24 mouse cellular contexts compared by ENCODE assay signal in the genomic region with DNA sequence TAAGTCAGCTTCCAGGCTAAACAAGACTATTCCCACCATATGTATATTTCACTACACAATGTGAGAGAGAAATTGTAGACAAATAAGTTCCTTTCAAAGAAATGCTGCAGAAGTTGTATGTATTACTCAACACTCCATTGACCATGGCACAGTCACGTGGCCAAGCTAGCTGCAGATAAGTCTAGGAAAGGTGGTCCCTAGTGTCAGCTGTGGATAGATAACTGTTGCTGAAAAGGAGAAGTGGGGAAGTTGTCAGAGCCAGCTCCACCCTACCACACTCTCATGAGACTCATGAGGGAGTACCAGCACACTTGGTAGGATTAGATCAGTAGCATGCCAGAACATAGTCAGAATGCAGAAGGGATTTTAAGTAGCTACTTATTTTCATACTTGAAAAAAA. TPM values are rescaled to one million over a fixed set of nuclear protein-coding genes. Genes with fewer than 3 reads are reported as not detected.
DNase-seq lines count a peak whose midpoint lies in the region; ATAC-seq lines count a peak whose summit lies in the region.
"Had no signal": no experiment of that assay in that cellular context is flagged by ENCODE, and none has a peak within 500 bp of the region (broad histone marks: within the 10 kb centered on the region; RNA-seq: fewer than 3 reads in every experiment).

No protein-coding gene starts in this region.

- 87% methylated on average over 1 of the region's 1 CpGs for WGBS in midbrain, embryonic 11.5 days
- 96% methylated on average over 1 of the region's 1 CpGs for WGBS in midbrain, embryonic 14.5 days
- 8% methylated on average over 1 of the region's 1 CpGs for WGBS in liver, embryonic 16.5 days (ENCODE audit: insufficient replicate concordance)
- WGBS in forebrain, embryonic 16.5 days = 93% methylated on average over 1 of the region's 1 CpGs

- H3K27me3 ChIP-seq in midbrain, embryonic 11.5 days (ENCODE audit: control insufficient read depth, insufficient read depth, low read length) = no peaks in the 10 kb centered on the region
- H3K27me3 ChIP-seq in midbrain, embryonic 14.5 days (ENCODE audit: control insufficient read depth, insufficient read depth, low read length) = no peaks in the 10 kb centered on the region
- no peaks in the 10 kb centered on the region for H3K27me3 ChIP-seq in liver, embryonic 16.5 days (ENCODE audit: control insufficient read depth, insufficient read depth, low read depth, low read length)
- no peaks in the 10 kb centered on the region for H3K27me3 ChIP-seq in forebrain, embryonic 16.5 days (replicated peaks; ENCODE audit: control insufficient read depth, insufficient read depth, low read length)
- H3K27me3 ChIP-seq: forebrain, embryonic 13.5 days; midbrain, embryonic 15.5 days had no signal

- no peak for ATAC-seq in midbrain, embryonic 11.5 days (ENCODE audit: low FRiP score)
- ATAC-seq in midbrain, embryonic 14.5 days (ENCODE audit: low FRiP score, low TSS enrichment) = no peak
- ATAC-seq in granulocyte monocyte progenitor cell, adult 5-6 weeks (replicated peaks; ENCODE audit: poor library complexity, severe bottlenecking) = peak; percentile 97
- peak; percentile 76 for ATAC-seq in liver, embryonic 16.5 days (ENCODE audit: low read depth)
- ATAC-seq in forebrain, embryonic 16.5 days = no peak
- ATAC-seq: forebrain, embryonic 13.5 days; hindbrain, postnatal 0 days; midbrain, embryonic 15.5 days had no signal

- H3K4me3 ChIP-seq in midbrain, embryonic 11.5 days (ENCODE audit: low read depth, low read length) = no peak overlapping the region
- H3K4me3 ChIP-seq in midbrain, embryonic 14.5 days (replicated peaks; ENCODE audit: low read depth, low read length) = no peak overlapping the region
- no peak overlapping the region for H3K4me3 ChIP-seq in liver, embryonic 16.5 days (ENCODE audit: low read depth, low read length)
- H3K4me3 ChIP-seq in forebrain, embryonic 16.5 days (replicated peaks; ENCODE audit: low read length) = no peak overlapping the region
- H3K4me3 ChIP-seq: embryonic facial prominence, embryonic 10.5 days; forebrain, embryonic 13.5 days; midbrain, embryonic 15.5 days had no signal

- peak; percentile 35 for DNase-seq in midbrain, embryonic 11.5 days (ENCODE audit: low spot score, missing footprints)
- no peak for DNase-seq in midbrain, embryonic 14.5 days
- no peak for DNase-seq in retina, postnatal 1 day
- no peak for DNase-seq in adrenal gland, postnatal 36 days
- no peak for DNase-seq in frontal cortex, postnatal 10 days (ENCODE audit: low spot score in 2 of 2)
- DNase-seq: cerebellum, adult 11-12 months; cerebellum, postnatal 36 days; kidney, adult 2 months; kidney, postnatal 25 days; lung, postnatal 10 days; right cerebral cortex, adult 18-20 months; thymus, postnatal 25 days had no signal

- no peaks in the 10 kb centered on the region for H3K9me3 ChIP-seq in midbrain, embryonic 11.5 days (ENCODE audit: control insufficient read depth, low read length)
- no peaks in the 10 kb centered on the region for H3K9me3 ChIP-seq in midbrain, embryonic 14.5 days (ENCODE audit: control insufficient read depth, low read length)
- H3K9me3 ChIP-seq in liver, embryonic 16.5 days (replicated peaks; ENCODE audit: control insufficient read depth, low read length) = no peaks in the 10 kb centered on the region
- H3K9me3 ChIP-seq in forebrain, embryonic 16.5 days (ENCODE audit: control insufficient read depth, low read length) = no peaks in the 10 kb centered on the region
- H3K9me3 ChIP-seq: embryonic facial prominence, embryonic 10.5 days; forebrain, embryonic 13.5 days; midbrain, embryonic 15.5 days had no signal

- no peak overlapping the region for H3K9ac ChIP-seq in midbrain, embryonic 11.5 days (ENCODE audit: low read length)
- H3K9ac ChIP-seq in midbrain, embryonic 14.5 days (replicated peaks; ENCODE audit: low read length) = no peak overlapping the region
- no peak overlapping the region for H3K9ac ChIP-seq in liver, embryonic 16.5 days (ENCODE audit: low read depth, low read length)
- no peak overlapping the region for H3K9ac ChIP-seq in forebrain, embryonic 16.5 days (replicated peaks; ENCODE audit: low read depth, low read length)
- H3K9ac ChIP-seq: forebrain, embryonic 13.5 days; midbrain, embryonic 15.5 days had no signal

- no peak overlapping the region for H3K4me2 ChIP-seq in midbrain, embryonic 11.5 days
- H3K4me2 ChIP-seq in midbrain, embryonic 14.5 days (ENCODE audit: low read length) = no peak overlapping the region
- no peak overlapping the region for H3K4me2 ChIP-seq in liver, embryonic 16.5 days (ENCODE audit: low read depth, low read length)
- H3K4me2 ChIP-seq in forebrain, embryonic 16.5 days (ENCODE audit: low read length) = no peak overlapping the region
- H3K4me2 ChIP-seq: forebrain, embryonic 13.5 days; heart, embryonic 11.5 days; midbrain, embryonic 15.5 days had no signal

- no peaks in the 10 kb centered on the region for H3K4me1 ChIP-seq in midbrain, embryonic 11.5 days (ENCODE audit: control insufficient read depth, insufficient read depth, low read length)
- no peaks in the 10 kb centered on the region for H3K4me1 ChIP-seq in midbrain, embryonic 14.5 days (ENCODE audit: control insufficient read depth, insufficient read depth, low read length)
- peaks cover 9% of the 10 kb centered on the region for H3K4me1 ChIP-seq in liver, embryonic 16.5 days (ENCODE audit: control insufficient read depth, low read depth, low read length)
- H3K4me1 ChIP-seq in forebrain, embryonic 16.5 days (replicated peaks; ENCODE audit: control insufficient read depth, insufficient read depth, low read length) = peaks cover 8% of the 10 kb centered on the region; the same call in 1 of the 2 replicates
- H3K4me1 ChIP-seq: embryonic facial prominence, embryonic 10.5 days had no signal

- H3K36me3 ChIP-seq in midbrain, embryonic 11.5 days (ENCODE audit: control insufficient read depth, insufficient read depth, low read length) = peaks cover 5% of the 10 kb centered on the region; the same call in 1 of the 2 replicates
- H3K36me3 ChIP-seq in midbrain, embryonic 14.5 days (ENCODE audit: control insufficient read depth, insufficient read depth, low read length) = no peaks in the 10 kb centered on the region
- no peaks in the 10 kb centered on the region for H3K36me3 ChIP-seq in liver, embryonic 16.5 days (ENCODE audit: control insufficient read depth, insufficient read depth)
- H3K36me3 ChIP-seq in forebrain, embryonic 16.5 days (ENCODE audit: control insufficient read depth, insufficient read depth) = no peaks in the 10 kb centered on the region
- H3K36me3 ChIP-seq: midbrain, embryonic 15.5 days had no signal

- no peak overlapping the region for H3K27ac ChIP-seq in midbrain, embryonic 11.5 days (ENCODE audit: low read depth, low read length)
- H3K27ac ChIP-seq in midbrain, embryonic 14.5 days (replicated peaks; ENCODE audit: low read depth, low read length) = no peak overlapping the region
- no peak overlapping the region for H3K27ac ChIP-seq in liver, embryonic 16.5 days (ENCODE audit: low read length)
- no peak overlapping the region for H3K27ac ChIP-seq in forebrain, embryonic 16.5 days (ENCODE audit: low read length)
- H3K27ac ChIP-seq: embryonic facial prominence, embryonic 10.5 days; forebrain, embryonic 13.5 days; hindbrain, postnatal 0 days; midbrain, embryonic 15.5 days had no signal

RNA-seq across cellular contexts. Expression of gene Guca2a, which starts 28.0 kb away (rescaled TPM):
- polyA plus RNA-seq in midbrain, embryonic 11.5 days (2014; fragmentation: Nextera tagmentation; extraction: Ambion mirVana) = not detected in 2 replicates
- not detected in 2 replicates for polyA plus RNA-seq in midbrain, embryonic 14.5 days (2014; fragmentation: Nextera tagmentation; extraction: Ambion mirVana)
- total RNA-seq in granulocyte monocyte progenitor cell, adult 5-6 weeks (2014; fragmentation: Nextera tagmentation) = not detected in 2 replicates
- not detected in 2 replicates for total RNA-seq in granulocyte monocyte progenitor cell, adult 5-6 weeks (2017)
- polyA plus RNA-seq in liver, embryonic 16.5 days (2015; fragmentation: Nextera tagmentation; extraction: Ambion mirVana) = 0.55 TPM in 1 of 2 replicates, not detected in the other
- not detected for total RNA-seq in adrenal gland, postnatal 36 days (2021)
- polyA plus RNA-seq in forebrain, embryonic 16.5 days (2015; fragmentation: Nextera tagmentation; extraction: Ambion mirVana) = not detected in 2 replicates
- total RNA-seq: adrenal gland, adult 18-20 months; gastrocnemius, postnatal 4 days; heart, postnatal 25 days; hindbrain, postnatal 0 days had no signal
- polyA plus RNA-seq: embryonic facial prominence, embryonic 10.5 days; forebrain, embryonic 13.5 days; heart, embryonic 11.5 days; hindbrain, postnatal 0 days; limb, embryonic 14.5 days; midbrain, embryonic 15.5 days had no signal

RNA-seq across cellular contexts. Expression of gene Guca2b, which starts 49.3 kb away (rescaled TPM):
- polyA plus RNA-seq in midbrain, embryonic 11.5 days (2014; fragmentation: Nextera tagmentation; extraction: Ambion mirVana) = not detected in 2 replicates
- polyA plus RNA-seq in midbrain, embryonic 14.5 days (2014; fragmentation: Nextera tagmentation; extraction: Ambion mirVana) = not detected in 2 replicates
- total RNA-seq in granulocyte monocyte progenitor cell, adult 5-6 weeks (2014; fragmentation: Nextera tagmentation) = not detected in 2 replicates
- not detected in 2 replicates for total RNA-seq in granulocyte monocyte progenitor cell, adult 5-6 weeks (2017)
- 0.27 and 0.70 TPM in 2 replicates for polyA plus RNA-seq in liver, embryonic 16.5 days (2015; fragmentation: Nextera tagmentation; extraction: Ambion mirVana)
- total RNA-seq in adrenal gland, postnatal 36 days (2021) = not detected
- not detected in 2 replicates for polyA plus RNA-seq in forebrain, embryonic 16.5 days (2015; fragmentation: Nextera tagmentation; extraction: Ambion mirVana)
- total RNA-seq: gastrocnemius, postnatal 4 days; heart, postnatal 25 days; hindbrain, postnatal 0 days had no signal
- polyA plus RNA-seq: embryonic facial prominence, embryonic 10.5 days; forebrain, embryonic 13.5 days; heart, embryonic 11.5 days; hindbrain, postnatal 0 days; limb, embryonic 14.5 days; midbrain, embryonic 15.5 days had no signal

Comparison
In these comparisons a context has a peak if more than half of its experiments do, and no peak if none do; other contexts are left out.
1. ATAC-seq: peak in granulocyte monocyte progenitor cell, adult 5-6 weeks (single experiment) and liver, embryonic 16.5 days (single experiment); none in midbrain, embryonic 11.5 days (single experiment), midbrain, embryonic 14.5 days (single experiment) and forebrain, embryonic 16.5 days (single experiment).